Mouse (Mus musculus) cortical plate, adult 2 months (tissue): ENCODE results near the gene Jakmip3. TPM values are rescaled to one million over a fixed set of nuclear protein-coding genes. Genes with fewer than 3 reads are reported as not detected.

Experiments used
- H3K27ac ChIP-seq: fragments of 200-500 bp; 2 replicates; pipeline ENCODE4 v1.5.1; 2012; ENCODE audit warnings: low read length, control low read depth, inconsistent platforms; ENCODE audit not compliant: insufficient read depth
- H3K4me1 ChIP-seq: fragments of 200-500 bp; 2 replicates; pipeline ENCODE4 v1.6.1; 2011; ENCODE audit warnings: low read length; ENCODE audit not compliant: control insufficient read depth, insufficient read depth
- H3K4me3 ChIP-seq: fragments of 200-500 bp; 2 replicates; pipeline ENCODE4 v1.5.1; 2011; ENCODE audit warnings: mild to moderate bottlenecking, low read length, control low read depth; ENCODE audit not compliant: insufficient read depth
- CTCF ChIP-seq: fragments of 200-500 bp; IDR thresholded peaks from 2 replicates; pipeline ENCODE4 v1.5.1; 2011; ENCODE audit warnings: mild to moderate bottlenecking, control low read depth, low read length; ENCODE audit not compliant: insufficient read depth; ENCODE audit errors: extremely low read depth
- POLR2A ChIP-seq: fragments of 200-500 bp; IDR thresholded peaks from 2 replicates; pipeline ENCODE4 v1.6.1; 2011; ENCODE audit warnings: mild to moderate bottlenecking, low read length, control low read depth; ENCODE audit not compliant: insufficient read depth; ENCODE audit errors: extremely low read depth
- polyA plus RNA-seq: library from polyadenylated mRNA; depleted of rRNA; stranded (reverse); fragments of >200 nt; gene quantifications from 2 replicates; pipeline ENCODE4 v1.2.3, GENCODE M21; 2012; rRNA removed

Jakmip3 gene
- 49.2 and 50.2 TPM in 2 replicates for polyA plus RNA-seq

GRCm38 (mm10) chr7:138940612-138941461 lies at the start of gene Jakmip3:
Gene Jakmip3 (plus strand): TSS chr7:138940730.
- Histone ChIP-seq H3K27ac (peak within 1 kb of the TSS; percentile 99), H3K4me1 (peaks cover 3% of the 10 kb centered on the region; the same call in 1 of the 2 replicates), H3K4me3 (peak within 1 kb of the TSS; percentile 94)
- TF ChIP-seq POLR2A (peak; percentile 55), CTCF (no peak)

- Histone ChIP-seq H3K4me1 (no peaks in the 10 kb centered on the region; the same call in 1 of the 2 replicates), H3K27ac (no peak overlapping the region), H3K4me3 (no peak overlapping the region)
- TF ChIP-seq POLR2A (no peak), CTCF (no peak)
Measured at GRCm38 (mm10) chr7:138898122-138898521, 42.4 kb upstream of the Jakmip3 start.

GRCm38 (mm10) chr7:138898743-138899142 lies 41.8 kb upstream of the Jakmip3 start:
- no peak overlapping the region for H3K4me3 ChIP-seq
- H3K27ac ChIP-seq, result no peak overlapping the region
- TF ChIP-seq CTCF, result no peak
- no peak for TF ChIP-seq POLR2A
- no peaks in the 10 kb centered on the region; the same call in 1 of the 2 replicates for H3K4me1 ChIP-seq

- H3K4me3 ChIP-seq, result no peak overlapping the region
- peaks cover 5% of the 10 kb centered on the region; the same call in 1 of the 2 replicates for H3K4me1 ChIP-seq
- TF ChIP-seq CTCF, result no peak
- no peak for TF ChIP-seq POLR2A
- H3K27ac ChIP-seq, result no peak overlapping the region
Measured at GRCm38 (mm10) chr7:138903886-138904435, 36.6 kb upstream of the Jakmip3 start.

GRCm38 (mm10) chr7:138906441-138906840 lies 34.1 kb upstream of the Jakmip3 start:
- peaks cover 5% of the 10 kb centered on the region; the same call in 1 of the 2 replicates for H3K4me1 ChIP-seq
- no peak overlapping the region; the same call in 1 of the 2 replicates for H3K27ac ChIP-seq
- TF ChIP-seq CTCF, result no peak
- no peak for TF ChIP-seq POLR2A
- peak overlapping the region; percentile 17; the same call in 1 of the 2 replicates for H3K4me3 ChIP-seq

GRCm38 (mm10) chr7:138907043-138907442 lies 33.5 kb upstream of the Jakmip3 start:
- no peak overlapping the region; the same call in 1 of the 2 replicates for H3K27ac ChIP-seq
- 0 out of 2 replicates have a peak, but pooled peaks cover 5% of the 10 kb centered on the region for H3K4me1 ChIP-seq
- peak overlapping the region; percentile 17 for H3K4me3 ChIP-seq
- TF ChIP-seq POLR2A (no peak; the same call in 1 of the 2 replicates), CTCF (no peak)

- peak overlapping the region; percentile 2; the same call in 1 of the 2 replicates for H3K4me3 ChIP-seq
- 0 out of 2 replicates have a peak, but pooled peaks cover 5% of the 10 kb centered on the region for H3K4me1 ChIP-seq
- TF ChIP-seq CTCF (no peak), POLR2A (no peak)
- no peak overlapping the region for H3K27ac ChIP-seq
Measured at GRCm38 (mm10) chr7:138907976-138908375, 32.6 kb upstream of the Jakmip3 start.

GRCm38 (mm10) chr7:138908768-138909276 lies 31.7 kb upstream of the Jakmip3 start:
- H3K27ac ChIP-seq, result peak overlapping the region; percentile 74
- H3K4me3 ChIP-seq, result peak overlapping the region; percentile 80
- TF ChIP-seq CTCF, result no peak
- TF ChIP-seq POLR2A, result no peak
- H3K4me1 ChIP-seq, result 0 out of 2 replicates have a peak, but pooled peaks cover 5% of the 10 kb centered on the region
